Mouse (Mus musculus) brain, embryonic 14.5 days (tissue): Measurements from ENCODE around the gene Dhodh.

Source experiments
- CTCF ChIP-seq: fragments of 200-500 bp; IDR thresholded peaks from 2 replicates; pipeline ENCODE4 v1.5.1; 2012; ENCODE audit warnings: inconsistent platforms, mild to moderate bottlenecking, moderate library complexity, borderline replicate concordance; ENCODE audit not compliant: insufficient read depth, insufficient read length; ENCODE audit errors: extremely low read depth
- POLR2A ChIP-seq: fragments of 200-500 bp; IDR thresholded peaks from 2 replicates; pipeline ENCODE4 v1.6.1; 2012; ENCODE audit warnings: mild to moderate bottlenecking, inconsistent platforms, borderline replicate concordance; ENCODE audit not compliant: poor library complexity, insufficient read depth, insufficient read length, severe bottlenecking; ENCODE audit errors: extremely low read depth

DNA sequence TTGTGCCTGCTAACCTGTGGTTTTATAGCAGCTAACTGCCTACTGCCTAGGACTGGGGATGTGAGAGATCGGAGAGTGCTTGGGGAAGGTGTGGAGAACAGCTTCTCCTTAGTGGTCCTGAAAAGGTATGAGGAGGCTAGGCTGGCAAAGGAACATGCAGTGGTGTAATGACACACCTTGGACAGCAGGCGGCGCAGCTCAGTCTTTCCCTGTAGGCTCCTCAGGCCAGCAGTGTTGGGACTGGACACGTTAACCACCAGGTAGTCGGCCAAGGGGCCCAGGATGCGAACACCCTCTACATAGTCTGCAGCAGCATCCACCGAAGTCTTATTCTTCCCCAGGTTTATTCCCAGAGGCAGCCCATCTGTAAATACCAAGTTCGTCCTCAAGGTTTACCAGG, 12.6 kb downstream of the Dhodh start:
- TF ChIP-seq CTCF, result peak; percentile 87
- TF ChIP-seq POLR2A, result no peak
